Mouse (Mus musculus) retina, adult 2 months (tissue): ENCODE results near the gene Col18a1.

ENCODE experiments used
- DNase-seq: peaks from one replicate; pipeline ENCODE4 v3.0.0-alpha.2; 2012; ENCODE audit warnings: low read depth, low spot score

The Col18a1 gene

DNA sequence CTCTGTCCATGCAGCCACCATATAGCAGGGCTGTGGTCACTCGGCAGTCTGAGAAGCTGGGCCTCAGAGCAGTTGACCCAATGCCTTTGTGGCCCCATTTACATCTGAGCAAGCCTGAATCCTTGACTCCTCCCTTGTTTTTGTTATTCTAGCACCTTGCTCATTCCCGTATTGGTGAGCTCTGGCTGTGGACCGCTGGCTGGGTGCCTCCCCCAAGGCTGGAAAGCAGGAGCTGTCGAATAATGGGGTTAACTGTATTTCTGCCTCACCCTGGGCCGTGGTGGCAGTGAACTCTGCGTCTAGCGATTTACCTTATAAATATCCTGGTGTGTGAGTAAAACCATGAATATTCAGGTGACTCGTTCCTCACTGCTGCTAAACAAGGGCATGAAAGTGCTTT lies 149.8 kb downstream of the Col18a1 start:
- DNase-seq = no peak

- DNase-seq = no peak
Measured at GRCm38 (mm10) chr10:77016080-77016479, 150.3 kb downstream of the Col18a1 start.

DNA sequence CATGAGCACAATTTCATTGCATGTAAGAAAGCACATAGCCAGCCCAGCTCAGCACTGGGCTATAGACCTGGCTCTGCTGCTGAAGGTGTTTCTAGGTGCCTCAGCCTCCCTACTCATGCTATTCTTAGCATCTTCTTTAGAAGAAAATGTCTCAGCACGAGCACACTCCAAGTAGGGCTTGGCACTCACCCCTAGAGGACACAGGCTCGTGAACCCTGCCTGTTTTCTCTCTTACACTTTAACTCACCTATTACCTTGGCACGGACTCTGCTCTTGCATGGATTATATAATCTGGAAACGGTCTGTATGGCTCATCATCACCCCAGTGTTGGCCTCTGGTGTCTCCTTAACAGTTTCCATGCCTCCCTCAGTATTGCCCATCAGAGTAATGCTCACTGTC lies 154.7 kb downstream of the Col18a1 start:
- no peak for DNase-seq

GRCm38 (mm10) chr10:77008698-77009097 lies 157.7 kb downstream of the Col18a1 start:
- no peak for DNase-seq

DNA sequence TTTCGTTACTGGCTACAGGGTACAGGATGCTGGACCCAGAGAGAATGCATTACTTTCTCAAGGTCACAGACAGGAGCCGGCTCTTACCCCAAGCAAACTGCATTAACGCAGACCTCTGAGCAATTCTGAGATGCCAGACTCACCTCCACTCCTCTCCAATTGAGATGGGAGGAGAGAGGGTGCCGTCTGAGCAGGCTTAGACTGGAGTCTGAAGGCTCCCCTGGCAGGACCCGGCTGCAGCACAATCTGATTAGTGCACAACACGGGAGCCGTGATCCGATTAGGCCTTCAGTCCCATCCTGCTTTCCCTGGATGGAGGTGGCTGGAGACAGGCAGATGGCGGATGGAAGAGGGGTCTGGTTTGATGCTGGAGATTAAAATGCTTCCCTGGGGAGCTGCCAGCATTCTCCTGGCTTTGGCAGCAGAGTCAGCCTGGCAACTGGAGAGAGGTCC lies 158.2 kb downstream of the Col18a1 start:
- DNase-seq = peak; percentile 89

DNA sequence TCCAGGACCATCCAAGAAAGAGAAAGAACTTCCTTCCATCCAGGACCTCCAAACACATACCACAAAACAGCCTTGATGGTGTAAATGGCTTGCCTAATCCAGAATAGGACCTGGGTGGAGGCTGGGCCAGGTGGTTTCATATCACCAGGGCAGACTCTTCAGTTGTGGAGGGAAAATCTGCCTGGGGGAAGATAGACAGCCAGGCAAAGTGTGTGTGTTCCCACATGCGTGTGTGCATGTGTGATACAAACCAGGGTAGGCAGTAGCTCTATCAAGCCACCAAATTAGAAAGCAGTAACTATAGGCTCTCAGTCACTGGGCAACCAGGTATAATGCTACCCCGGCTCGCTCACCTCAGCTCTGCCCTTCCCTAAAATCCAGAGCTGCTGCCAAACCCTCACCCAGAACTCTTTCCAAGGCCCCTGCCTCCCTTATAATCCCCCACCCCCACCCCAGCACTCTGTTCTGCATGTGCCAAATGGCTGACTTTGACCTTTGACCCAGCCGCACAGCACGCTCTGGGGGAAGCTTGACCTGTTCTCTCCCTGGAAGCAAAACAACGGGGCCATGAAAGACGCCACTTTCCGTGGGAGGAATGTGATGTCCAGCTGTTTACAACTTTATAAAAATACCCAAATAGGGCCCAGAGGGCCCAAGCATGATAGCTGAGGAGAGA lies 158.8 kb downstream of the Col18a1 start:
- DNase-seq = no peak

GRCm38 (mm10) chr10:77004936-77005335 lies 161.4 kb downstream of the Col18a1 start:
- DNase-seq = no peak
